Comparison of ENCODE assay signal across 9 mouse cellular contexts in the genomic region with DNA sequence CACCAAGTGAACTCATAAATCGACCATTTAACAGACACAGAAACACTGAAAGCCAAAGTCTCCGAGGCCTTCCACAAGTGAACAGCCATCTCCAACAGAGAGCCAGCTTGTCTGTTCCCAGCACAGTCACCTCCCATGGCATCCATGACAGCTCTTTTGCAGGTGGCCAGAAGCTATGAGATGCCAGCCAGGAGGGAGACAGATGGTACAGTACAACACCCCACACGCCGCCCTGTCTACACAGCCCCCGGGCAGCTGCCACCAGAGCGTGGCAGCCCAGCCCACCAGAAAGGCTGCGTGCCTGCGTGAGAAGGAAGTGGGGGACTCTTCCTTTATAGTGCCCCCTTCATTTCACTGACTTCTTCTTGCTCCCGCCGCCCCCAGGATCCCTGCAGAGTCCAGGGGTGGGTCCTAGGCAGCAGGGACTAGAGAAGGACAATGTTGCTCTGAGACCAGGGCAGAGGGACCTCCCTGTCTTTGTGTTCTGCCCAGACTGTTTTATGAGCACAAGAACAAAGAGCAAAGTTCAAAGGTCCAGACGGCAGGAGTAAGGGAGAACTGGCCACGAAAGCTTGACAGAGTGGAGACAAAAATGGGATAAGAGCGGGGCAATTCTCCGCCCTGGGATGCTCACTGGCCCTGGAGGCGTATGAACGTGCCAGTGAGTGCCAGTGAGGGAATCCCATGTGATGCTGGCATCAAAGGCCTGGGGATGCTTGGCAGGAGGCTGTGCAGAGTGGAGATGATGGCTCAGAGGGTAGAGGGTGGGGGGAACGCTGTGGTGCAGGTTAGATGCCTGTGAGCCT.
A peak's percentile ranks its signal among the peaks of the same experiment; 100 is the strongest.
DNase-seq lines count a peak whose midpoint lies in the region; ATAC-seq and TF ChIP-seq lines count a peak whose summit lies in the region.
"Had no signal": no experiment of that assay in that cellular context is flagged by ENCODE, and none has a peak within 500 bp of the region (broad histone marks: within the 10 kb centered on the region; RNA-seq: fewer than 3 reads in every experiment).

No protein-coding gene starts in this region.

- TF ChIP-seq CTCF in stomach, postnatal 0 days (IDR thresholded peaks at IDR 0.05; ENCODE audit: low read depth) = no peak
- TF ChIP-seq CTCF in lung, adult 2 months (IDR thresholded peaks at IDR 0.05; ENCODE audit: insufficient read depth, low read length) = no peak

- H3K9ac ChIP-seq in forebrain, embryonic 12.5 days = no peak overlapping the region
- no peak overlapping the region for H3K9ac ChIP-seq in kidney, embryonic 15.5 days
- no peak overlapping the region for H3K9ac ChIP-seq in midbrain, embryonic 14.5 days (replicated peaks; ENCODE audit: low read length)
- no peak overlapping the region for H3K9ac ChIP-seq in stomach, postnatal 0 days (ENCODE audit: low read length)
- H3K9ac ChIP-seq: limb, embryonic 12.5 days had no signal

- H3K27ac ChIP-seq in forebrain, embryonic 12.5 days = no peak overlapping the region
- H3K27ac ChIP-seq in kidney, embryonic 15.5 days = 0 out of 2 replicates have a peak overlapping the region, but pooled peaks have one; percentile 14
- H3K27ac ChIP-seq in midbrain, embryonic 14.5 days (replicated peaks; ENCODE audit: low read depth, low read length) = no peak overlapping the region
- no peak overlapping the region for H3K27ac ChIP-seq in stomach, postnatal 0 days (replicated peaks)
- H3K27ac ChIP-seq: limb, embryonic 12.5 days had no signal

- TF ChIP-seq EP300 in stomach, postnatal 0 days (optimal IDR thresholded peaks at IDR 0.05) = no peak

- peak; percentile 75; the same call in 1 of the 2 replicates for ATAC-seq in forebrain, embryonic 12.5 days (ENCODE audit: low FRiP score)
- ATAC-seq in kidney, embryonic 15.5 days (replicated peaks; ENCODE audit: low FRiP score) = 0 out of 2 replicates have a peak, but pooled peaks have one; percentile 31
- ATAC-seq in midbrain, embryonic 14.5 days (ENCODE audit: low FRiP score, low TSS enrichment) = peak; percentile 60; the same call in 1 of the 2 replicates
- no peak for ATAC-seq in stomach, postnatal 0 days (ENCODE audit: low FRiP score, low TSS enrichment)

- peaks cover 10% of the 10 kb centered on the region for H3K4me1 ChIP-seq in forebrain, embryonic 12.5 days
- peaks cover 21% of the 10 kb centered on the region for H3K4me1 ChIP-seq in kidney, embryonic 15.5 days
- no peaks in the 10 kb centered on the region for H3K4me1 ChIP-seq in midbrain, embryonic 14.5 days (ENCODE audit: control insufficient read depth, insufficient read depth, low read length)
- no peaks in the 10 kb centered on the region; the same call in 1 of the 2 replicates for H3K4me1 ChIP-seq in stomach, postnatal 0 days (replicated peaks; ENCODE audit: control insufficient read depth, insufficient read depth)
- H3K4me1 ChIP-seq in lung, adult 2 months (ENCODE audit: control insufficient read depth, insufficient read depth, low read length) = peaks cover 2% of the 10 kb centered on the region; the same call in 1 of the 2 replicates
- H3K4me1 ChIP-seq: limb, embryonic 12.5 days had no signal

- no peaks in the 10 kb centered on the region for H3K27me3 ChIP-seq in forebrain, embryonic 12.5 days
- H3K27me3 ChIP-seq in kidney, embryonic 15.5 days = no peaks in the 10 kb centered on the region
- no peaks in the 10 kb centered on the region for H3K27me3 ChIP-seq in midbrain, embryonic 14.5 days (ENCODE audit: control insufficient read depth, insufficient read depth, low read length)
- H3K27me3 ChIP-seq in stomach, postnatal 0 days (ENCODE audit: control insufficient read depth, insufficient read depth, low read length) = no peaks in the 10 kb centered on the region
- H3K27me3 ChIP-seq: limb, embryonic 12.5 days had no signal

- peaks cover 12% of the 10 kb centered on the region; the same call in 1 of the 2 replicates for H3K36me3 ChIP-seq in forebrain, embryonic 12.5 days (replicated peaks)
- H3K36me3 ChIP-seq in kidney, embryonic 15.5 days = peaks cover 13% of the 10 kb centered on the region; the same call in 1 of the 2 replicates
- no peaks in the 10 kb centered on the region for H3K36me3 ChIP-seq in midbrain, embryonic 14.5 days (ENCODE audit: control insufficient read depth, insufficient read depth, low read length)
- no peaks in the 10 kb centered on the region for H3K36me3 ChIP-seq in stomach, postnatal 0 days (ENCODE audit: control insufficient read depth, insufficient read depth, low read length)

- no peak overlapping the region for H3K4me3 ChIP-seq in forebrain, embryonic 12.5 days (replicated peaks)
- no peak overlapping the region for H3K4me3 ChIP-seq in kidney, embryonic 15.5 days (replicated peaks)
- no peak overlapping the region for H3K4me3 ChIP-seq in midbrain, embryonic 14.5 days (replicated peaks; ENCODE audit: low read depth, low read length)
- H3K4me3 ChIP-seq in stomach, postnatal 0 days (ENCODE audit: low read depth, low read length) = no peak overlapping the region
- no peak overlapping the region for H3K4me3 ChIP-seq in lung, adult 2 months (replicated peaks; ENCODE audit: extremely low read depth, low read depth, low read length)
- H3K4me3 ChIP-seq: limb, embryonic 12.5 days had no signal

- H3K9me3 ChIP-seq in forebrain, embryonic 12.5 days = no peaks in the 10 kb centered on the region
- H3K9me3 ChIP-seq in kidney, embryonic 15.5 days (replicated peaks) = no peaks in the 10 kb centered on the region
- no peaks in the 10 kb centered on the region for H3K9me3 ChIP-seq in midbrain, embryonic 14.5 days (ENCODE audit: control insufficient read depth, low read length)
- no peaks in the 10 kb centered on the region for H3K9me3 ChIP-seq in stomach, postnatal 0 days (ENCODE audit: control insufficient read depth, low read length)

- 65% methylated on average over 17 of the region's 17 CpGs for WGBS in forebrain, embryonic 12.5 days
- 43% methylated on average over 17 of the region's 17 CpGs for WGBS in kidney, embryonic 15.5 days
- WGBS in midbrain, embryonic 14.5 days = 46% methylated on average over 17 of the region's 17 CpGs
- 76% methylated on average over 17 of the region's 17 CpGs for WGBS in stomach, postnatal 0 days
- 81% methylated on average over 17 of the region's 17 CpGs for WGBS in lung, adult 2 months

- peak; percentile 61 for DNase-seq in cerebellum, adult 8-10 months
- peak; percentile 21 for DNase-seq in midbrain, embryonic 14.5 days
- DNase-seq in stomach, postnatal 0 days (ENCODE audit: low spot score) = no peak
- no peak for DNase-seq in lung, postnatal 25 days (ENCODE audit: low spot score)
- no peak for DNase-seq in lung, adult 2 months
- no peak for DNase-seq in lung, adult 18-20 months

- TF ChIP-seq POLR2A in lung, adult 2 months (IDR thresholded peaks at IDR 0.05; ENCODE audit: borderline replicate concordance, extremely low read depth, low read depth, low read length) = no peak

- H3K4me2 ChIP-seq in forebrain, embryonic 12.5 days = no peak overlapping the region
- no peak overlapping the region for H3K4me2 ChIP-seq in kidney, embryonic 15.5 days
- H3K4me2 ChIP-seq in midbrain, embryonic 14.5 days (ENCODE audit: low read length) = no peak overlapping the region
- H3K4me2 ChIP-seq in stomach, postnatal 0 days (replicated peaks; ENCODE audit: low read depth) = no peak overlapping the region
- H3K4me2 ChIP-seq: limb, embryonic 12.5 days had no signal

Comparison
In these comparisons a context has a peak if more than half of its experiments do, and no peak if none do; other contexts are left out.
1. DNase-seq: peak in cerebellum, adult 8-10 months (single experiment) and midbrain, embryonic 14.5 days (single experiment); none in stomach, postnatal 0 days (single experiment), lung, postnatal 25 days (single experiment), lung, adult 2 months (single experiment) and lung, adult 18-20 months (0 of 2).